17 mouse cellular contexts compared by ENCODE assay signal in the genomic region with DNA sequence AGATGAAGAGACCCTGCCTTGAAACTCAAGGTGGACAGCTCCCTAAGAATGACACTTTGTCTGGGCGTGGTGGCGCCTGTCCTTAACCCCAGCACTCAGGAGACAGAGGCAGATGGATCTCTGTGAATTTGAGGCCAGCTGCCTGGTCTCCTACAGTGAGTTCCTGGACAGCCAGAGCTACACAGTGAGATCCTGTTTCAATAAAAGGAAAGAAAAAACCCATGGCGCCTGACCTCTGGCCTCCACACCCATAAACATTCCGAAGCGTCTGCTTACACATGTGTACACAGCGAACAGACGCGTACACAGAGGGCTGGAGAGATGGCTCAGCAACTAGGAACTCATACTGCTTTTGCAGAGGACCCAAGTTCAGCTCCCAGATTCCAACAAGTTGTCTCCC. TPM values are rescaled to one million over a fixed set of nuclear protein-coding genes. Genes with fewer than 3 reads are reported as not detected.
DNase-seq lines count a peak whose midpoint lies in the region; ATAC-seq lines count a peak whose summit lies in the region.
"Had no signal": no experiment of that assay in that cellular context is flagged by ENCODE, and none has a peak within 500 bp of the region (broad histone marks: within the 10 kb centered on the region; RNA-seq: fewer than 3 reads in every experiment).

No protein-coding gene starts in this region.

- no peak overlapping the region for H3K9ac ChIP-seq in hindbrain, embryonic 11.5 days (ENCODE audit: low read depth, low read length)
- no peak overlapping the region for H3K9ac ChIP-seq in hindbrain, embryonic 13.5 days
- no peak overlapping the region for H3K9ac ChIP-seq in neural tube, embryonic 15.5 days (replicated peaks)
- no peak overlapping the region for H3K9ac ChIP-seq in forebrain, embryonic 16.5 days (replicated peaks; ENCODE audit: low read depth, low read length)
- H3K9ac ChIP-seq: embryonic facial prominence, embryonic 12.5 days; midbrain, embryonic 13.5 days; neural tube, embryonic 13.5 days had no signal

- H3K4me1 ChIP-seq in hindbrain, embryonic 11.5 days (replicated peaks; ENCODE audit: control insufficient read depth, insufficient read depth, low read length): no peaks in the 10 kb centered on the region
- no peaks in the 10 kb centered on the region for H3K4me1 ChIP-seq in hindbrain, embryonic 13.5 days (replicated peaks)
- no peaks in the 10 kb centered on the region for H3K4me1 ChIP-seq in neural tube, embryonic 15.5 days
- peaks cover 14% of the 10 kb centered on the region for H3K4me1 ChIP-seq in limb, embryonic 10.5 days
- no peaks in the 10 kb centered on the region for H3K4me1 ChIP-seq in forebrain, embryonic 16.5 days (replicated peaks; ENCODE audit: control insufficient read depth, insufficient read depth, low read length)
- H3K4me1 ChIP-seq: embryonic facial prominence, embryonic 12.5 days; midbrain, embryonic 13.5 days had no signal

- no peaks in the 10 kb centered on the region for H3K27me3 ChIP-seq in hindbrain, embryonic 11.5 days (ENCODE audit: control insufficient read depth, insufficient read depth, low read length)
- H3K27me3 ChIP-seq in hindbrain, embryonic 13.5 days: no peaks in the 10 kb centered on the region
- H3K27me3 ChIP-seq in neural tube, embryonic 15.5 days (replicated peaks): no peaks in the 10 kb centered on the region
- no peaks in the 10 kb centered on the region for H3K27me3 ChIP-seq in limb, embryonic 10.5 days (ENCODE audit: low read depth, poor library complexity, severe bottlenecking)
- no peaks in the 10 kb centered on the region for H3K27me3 ChIP-seq in forebrain, embryonic 16.5 days (replicated peaks; ENCODE audit: control insufficient read depth, insufficient read depth, low read length)
- H3K27me3 ChIP-seq: embryonic facial prominence, embryonic 12.5 days; midbrain, embryonic 13.5 days; neural tube, embryonic 13.5 days had no signal

- no peaks in the 10 kb centered on the region for H3K36me3 ChIP-seq in hindbrain, embryonic 11.5 days (ENCODE audit: control insufficient read depth, insufficient read depth, low read length)
- no peaks in the 10 kb centered on the region for H3K36me3 ChIP-seq in hindbrain, embryonic 13.5 days
- no peaks in the 10 kb centered on the region for H3K36me3 ChIP-seq in neural tube, embryonic 15.5 days
- no peaks in the 10 kb centered on the region for H3K36me3 ChIP-seq in limb, embryonic 10.5 days
- no peaks in the 10 kb centered on the region for H3K36me3 ChIP-seq in forebrain, embryonic 16.5 days (ENCODE audit: control insufficient read depth, insufficient read depth)
- H3K36me3 ChIP-seq: embryonic facial prominence, embryonic 12.5 days; midbrain, embryonic 13.5 days; neural tube, embryonic 13.5 days had no signal

- WGBS in hindbrain, embryonic 11.5 days: 59% methylated on average over 8 of the region's 8 CpGs
- 64% methylated on average over 8 of the region's 8 CpGs for WGBS in hindbrain, embryonic 13.5 days
- 37% methylated on average over 8 of the region's 8 CpGs for WGBS in neural tube, embryonic 15.5 days
- WGBS in limb, embryonic 10.5 days: 22% methylated on average over 8 of the region's 8 CpGs
- 88% methylated on average over 8 of the region's 8 CpGs for WGBS in forebrain, embryonic 16.5 days

- H3K27ac ChIP-seq in hindbrain, embryonic 11.5 days (ENCODE audit: low read depth, low read length): no peak overlapping the region
- H3K27ac ChIP-seq in hindbrain, embryonic 13.5 days: no peak overlapping the region
- no peak overlapping the region for H3K27ac ChIP-seq in neural tube, embryonic 15.5 days (replicated peaks)
- H3K27ac ChIP-seq in limb, embryonic 10.5 days: peak overlapping the region; percentile 71
- H3K27ac ChIP-seq in forebrain, embryonic 16.5 days (ENCODE audit: low read length): no peak overlapping the region
- H3K27ac ChIP-seq: embryonic facial prominence, embryonic 12.5 days; midbrain, embryonic 13.5 days; neural tube, embryonic 13.5 days had no signal

- DNase-seq in hindbrain, embryonic 11.5 days (ENCODE audit: low spot score): peak; percentile 34
- DNase-seq in neural tube, embryonic 10.5 days (ENCODE audit: extremely low spot score, low spot score): peak; percentile 59
- peak; percentile 61 for DNase-seq in limb, embryonic 10.5 days (ENCODE audit: low spot score)
- no peak for DNase-seq in B cell, adult 2 months
- no peak for DNase-seq in layer of hippocampus, adult 8-10 months (ENCODE audit: low spot score in 2 of 2)
- DNase-seq: cerebellum, adult 11-12 months; heart, postnatal 14 days; lung, adult 2 months; right cerebral cortex, adult 18-20 months had no signal

- no peak overlapping the region for H3K4me2 ChIP-seq in hindbrain, embryonic 11.5 days (replicated peaks; ENCODE audit: low read depth, low read length)
- no peak overlapping the region for H3K4me2 ChIP-seq in hindbrain, embryonic 13.5 days
- H3K4me2 ChIP-seq in neural tube, embryonic 15.5 days: no peak overlapping the region
- H3K4me2 ChIP-seq in forebrain, embryonic 16.5 days (ENCODE audit: low read length): no peak overlapping the region
- H3K4me2 ChIP-seq: embryonic facial prominence, embryonic 12.5 days; midbrain, embryonic 13.5 days; neural tube, embryonic 13.5 days had no signal

- no peak for ATAC-seq in hindbrain, embryonic 11.5 days (ENCODE audit: low FRiP score)
- no peak for ATAC-seq in hindbrain, embryonic 13.5 days (ENCODE audit: low FRiP score)
- ATAC-seq in neural tube, embryonic 15.5 days (ENCODE audit: low FRiP score): no peak
- ATAC-seq in forebrain, embryonic 16.5 days: no peak
- ATAC-seq: midbrain, embryonic 13.5 days had no signal

- no peaks in the 10 kb centered on the region for H3K9me3 ChIP-seq in hindbrain, embryonic 11.5 days (ENCODE audit: control insufficient read depth, low read length)
- H3K9me3 ChIP-seq in hindbrain, embryonic 13.5 days: no peaks in the 10 kb centered on the region
- H3K9me3 ChIP-seq in neural tube, embryonic 15.5 days (replicated peaks): no peaks in the 10 kb centered on the region
- H3K9me3 ChIP-seq in limb, embryonic 10.5 days (replicated peaks): no peaks in the 10 kb centered on the region
- H3K9me3 ChIP-seq in forebrain, embryonic 16.5 days (ENCODE audit: control insufficient read depth, low read length): no peaks in the 10 kb centered on the region
- H3K9me3 ChIP-seq: embryonic facial prominence, embryonic 12.5 days; midbrain, embryonic 13.5 days; neural tube, embryonic 13.5 days had no signal

- no peak overlapping the region for H3K4me3 ChIP-seq in hindbrain, embryonic 11.5 days (ENCODE audit: low read depth, low read length)
- H3K4me3 ChIP-seq in hindbrain, embryonic 13.5 days: no peak overlapping the region
- no peak overlapping the region for H3K4me3 ChIP-seq in neural tube, embryonic 15.5 days (replicated peaks)
- H3K4me3 ChIP-seq in limb, embryonic 10.5 days: no peak overlapping the region
- no peak overlapping the region for H3K4me3 ChIP-seq in forebrain, embryonic 16.5 days (replicated peaks; ENCODE audit: low read length)
- H3K4me3 ChIP-seq: embryonic facial prominence, embryonic 12.5 days; midbrain, embryonic 13.5 days; neural tube, embryonic 13.5 days had no signal

RNA-seq across cellular contexts. Expression of a gene that starts 9.7 kb away (rescaled TPM):
- polyA plus RNA-seq in hindbrain, embryonic 11.5 days (2014; fragmentation: Nextera tagmentation; extraction: Ambion mirVana): 5.6 and 5.8 TPM in 2 replicates
- 7.6 and 11.1 TPM in 2 replicates for polyA plus RNA-seq in hindbrain, embryonic 13.5 days (2015; fragmentation: Nextera tagmentation; extraction: Ambion mirVana)
- polyA plus RNA-seq in neural tube, embryonic 15.5 days (2015; fragmentation: Nextera tagmentation; extraction: Ambion mirVana): 11.2 and 99.1 TPM in 2 replicates
- 10.3 and 13.5 TPM in 2 replicates for polyA plus RNA-seq in limb, embryonic 10.5 days (2016; fragmentation: Nextera tagmentation; extraction: Ambion mirVana)
- polyA plus RNA-seq in forebrain, embryonic 16.5 days (2015; fragmentation: Nextera tagmentation; extraction: Ambion mirVana): 7.6 and 11.1 TPM in 2 replicates
- 1 to 10 TPM; 2.4 to 4.7 (median 3.6) TPM for total RNA-seq in layer of hippocampus, adult 8-10 months (2022)

RNA-seq across cellular contexts. Expression of a gene that starts 14.6 kb away (rescaled TPM):
- 1.0 and 1.6 TPM in 2 replicates for polyA plus RNA-seq in hindbrain, embryonic 11.5 days (2014; fragmentation: Nextera tagmentation; extraction: Ambion mirVana)
- polyA plus RNA-seq in hindbrain, embryonic 13.5 days (2015; fragmentation: Nextera tagmentation; extraction: Ambion mirVana): 0.80 and 0.87 TPM in 2 replicates
- polyA plus RNA-seq in neural tube, embryonic 15.5 days (2015; fragmentation: Nextera tagmentation; extraction: Ambion mirVana): 1.3 TPM in 1 of 2 replicates, not detected in the other
- polyA plus RNA-seq in limb, embryonic 10.5 days (2016; fragmentation: Nextera tagmentation; extraction: Ambion mirVana): 2.6 and 5.1 TPM in 2 replicates
- 0.24 and 0.27 TPM in 2 replicates for polyA plus RNA-seq in forebrain, embryonic 16.5 days (2015; fragmentation: Nextera tagmentation; extraction: Ambion mirVana)
- total RNA-seq in layer of hippocampus, adult 8-10 months (2022): 1 to 10 TPM in 2 of 4 experiments, under 1 TPM in 1, not detected in 1; 0.70 to 2.4 (median 2.3) TPM
- total RNA-seq: ES-E14; granulocyte monocyte progenitor cell, adult 5-6 weeks had no signal

RNA-seq across cellular contexts. Expression of a gene that starts 21.2 kb away (rescaled TPM):
- polyA plus RNA-seq in hindbrain, embryonic 11.5 days (2014; fragmentation: Nextera tagmentation; extraction: Ambion mirVana): 206 and 220 TPM in 2 replicates
- polyA plus RNA-seq in hindbrain, embryonic 13.5 days (2015; fragmentation: Nextera tagmentation; extraction: Ambion mirVana): 111 and 113 TPM in 2 replicates
- 77.8 and 119 TPM in 2 replicates for polyA plus RNA-seq in neural tube, embryonic 15.5 days (2015; fragmentation: Nextera tagmentation; extraction: Ambion mirVana)
- 308 and 336 TPM in 2 replicates for polyA plus RNA-seq in limb, embryonic 10.5 days (2016; fragmentation: Nextera tagmentation; extraction: Ambion mirVana)
- polyA plus RNA-seq in forebrain, embryonic 16.5 days (2015; fragmentation: Nextera tagmentation; extraction: Ambion mirVana): 113 and 116 TPM in 2 replicates
- total RNA-seq in layer of hippocampus, adult 8-10 months (2022): 10 to 100 TPM; 37.7 to 48.1 (median 44.5) TPM

RNA-seq across cellular contexts. Expression of a gene that starts 36.7 kb away (rescaled TPM):
- polyA plus RNA-seq in hindbrain, embryonic 11.5 days (2014; fragmentation: Nextera tagmentation; extraction: Ambion mirVana): 274 TPM in 2 replicates
- 208 and 212 TPM in 2 replicates for polyA plus RNA-seq in hindbrain, embryonic 13.5 days (2015; fragmentation: Nextera tagmentation; extraction: Ambion mirVana)
- polyA plus RNA-seq in neural tube, embryonic 15.5 days (2015; fragmentation: Nextera tagmentation; extraction: Ambion mirVana): 205 and 232 TPM in 2 replicates
- polyA plus RNA-seq in limb, embryonic 10.5 days (2016; fragmentation: Nextera tagmentation; extraction: Ambion mirVana): 322 and 358 TPM in 2 replicates
- 216 and 220 TPM in 2 replicates for polyA plus RNA-seq in forebrain, embryonic 16.5 days (2015; fragmentation: Nextera tagmentation; extraction: Ambion mirVana)
- total RNA-seq in layer of hippocampus, adult 8-10 months (2022): 100 to 1,000 TPM; 119 to 128 (median 123) TPM

RNA-seq across cellular contexts. Expression of a gene that starts 36.8 kb away (rescaled TPM):
- polyA plus RNA-seq in hindbrain, embryonic 11.5 days (2014; fragmentation: Nextera tagmentation; extraction: Ambion mirVana): 177 and 195 TPM in 2 replicates
- 195 and 196 TPM in 2 replicates for polyA plus RNA-seq in hindbrain, embryonic 13.5 days (2015; fragmentation: Nextera tagmentation; extraction: Ambion mirVana)
- polyA plus RNA-seq in neural tube, embryonic 15.5 days (2015; fragmentation: Nextera tagmentation; extraction: Ambion mirVana): 198 and 199 TPM in 2 replicates
- polyA plus RNA-seq in limb, embryonic 10.5 days (2016; fragmentation: Nextera tagmentation; extraction: Ambion mirVana): 228 and 231 TPM in 2 replicates
- polyA plus RNA-seq in forebrain, embryonic 16.5 days (2015; fragmentation: Nextera tagmentation; extraction: Ambion mirVana): 139 and 164 TPM in 2 replicates
- total RNA-seq in layer of hippocampus, adult 8-10 months (2022): 10 to 100 TPM; 77.3 to 91.3 (median 84.6) TPM

Comparison
In these comparisons a context has a peak if more than half of its experiments do, and no peak if none do; other contexts are left out.
1. DNase-seq: peak in hindbrain, embryonic 11.5 days (single experiment), neural tube, embryonic 10.5 days (single experiment) and limb, embryonic 10.5 days (single experiment); none in B cell, adult 2 months (0 of 2) and layer of hippocampus, adult 8-10 months (0 of 2).